Mouse (Mus musculus) gonadal fat pad, adult 2 months (tissue): Measurements from ENCODE around the gene Cd180. TPM values are rescaled to one million over a fixed set of nuclear protein-coding genes. Genes with fewer than 3 reads are reported as not detected.

Source experiments
- DNase-seq: peaks from one replicate; pipeline ENCODE4 v3.0.0-alpha.2; 2012; ENCODE audit warnings: low read depth
- polyA plus RNA-seq: library from polyadenylated mRNA; depleted of rRNA; stranded (reverse); fragments of >200 nt; gene quantifications from 2 replicates; pipeline ENCODE4 v1.2.3, GENCODE M21; 2012

The Cd180 gene
- polyA plus RNA-seq, 1 experiment, result 1.1 TPM

GRCm38 (mm10) chr13:102744481-102745269 lies 51.3 kb downstream of the Cd180 start:
- no peak for DNase-seq

DNA sequence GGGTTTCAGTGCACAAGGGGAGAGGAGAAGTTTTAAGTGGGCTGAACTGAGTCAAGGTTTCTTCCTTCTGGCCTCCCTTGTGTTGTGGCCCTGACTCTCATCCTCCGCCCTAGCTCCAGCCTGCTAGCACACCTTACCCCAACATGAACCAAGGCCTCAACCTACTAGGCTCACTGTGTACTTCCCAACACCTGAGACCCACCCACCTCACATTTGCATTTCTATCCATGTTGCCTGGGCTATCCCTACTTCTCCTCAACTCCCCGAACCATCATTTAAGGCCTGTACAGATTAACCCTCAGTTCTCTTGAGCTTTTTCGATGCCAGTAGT lies 51.9 kb downstream of the Cd180 start:
- no peak for DNase-seq

GRCm38 (mm10) chr13:102745626-102746342 lies 52.4 kb downstream of the Cd180 start:
- DNase-seq, result no peak

GRCm38 (mm10) chr13:102746803-102747561 lies 53.6 kb downstream of the Cd180 start:
- DNase-seq, result no peak

DNA sequence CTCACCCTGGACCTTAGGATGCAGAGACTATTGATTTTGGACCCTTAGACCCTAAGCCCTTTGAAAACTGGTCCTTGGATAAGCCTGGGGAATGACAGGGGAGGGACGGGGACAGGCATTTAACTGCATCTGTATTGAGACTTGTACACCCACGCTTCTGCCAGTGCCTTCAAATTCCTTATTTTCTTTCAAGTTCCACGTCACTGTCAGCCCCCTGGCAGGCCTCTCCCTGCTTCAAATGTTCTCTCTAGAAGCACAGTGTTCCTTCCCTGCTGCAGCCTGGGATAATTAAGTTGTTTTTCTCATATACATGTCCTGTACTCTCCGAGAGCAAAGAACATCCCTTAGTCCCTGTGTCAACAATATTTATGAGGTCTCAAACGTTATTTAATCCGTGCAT lies 55.8 kb downstream of the Cd180 start:
- no peak for DNase-seq

DNA sequence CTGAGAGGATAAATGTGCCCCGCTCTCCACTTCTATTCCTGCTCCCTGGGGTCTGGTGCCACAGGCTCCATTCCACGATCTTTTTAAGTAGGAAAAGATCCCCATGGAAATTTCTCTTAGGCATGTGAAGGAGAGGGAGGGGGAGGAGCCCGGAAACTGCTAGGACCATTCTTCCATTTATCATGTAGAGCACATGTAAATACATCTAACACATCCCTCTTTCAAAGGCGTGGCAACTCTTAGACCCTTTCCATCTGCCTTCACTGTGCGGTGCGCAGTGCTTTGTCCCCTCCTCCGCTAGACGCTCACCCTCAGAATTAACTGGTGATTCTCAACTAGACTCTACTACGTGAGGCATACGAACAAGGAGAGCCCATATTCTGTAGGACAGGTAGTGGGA lies 56.5 kb downstream of the Cd180 start:
- no peak for DNase-seq

DNA sequence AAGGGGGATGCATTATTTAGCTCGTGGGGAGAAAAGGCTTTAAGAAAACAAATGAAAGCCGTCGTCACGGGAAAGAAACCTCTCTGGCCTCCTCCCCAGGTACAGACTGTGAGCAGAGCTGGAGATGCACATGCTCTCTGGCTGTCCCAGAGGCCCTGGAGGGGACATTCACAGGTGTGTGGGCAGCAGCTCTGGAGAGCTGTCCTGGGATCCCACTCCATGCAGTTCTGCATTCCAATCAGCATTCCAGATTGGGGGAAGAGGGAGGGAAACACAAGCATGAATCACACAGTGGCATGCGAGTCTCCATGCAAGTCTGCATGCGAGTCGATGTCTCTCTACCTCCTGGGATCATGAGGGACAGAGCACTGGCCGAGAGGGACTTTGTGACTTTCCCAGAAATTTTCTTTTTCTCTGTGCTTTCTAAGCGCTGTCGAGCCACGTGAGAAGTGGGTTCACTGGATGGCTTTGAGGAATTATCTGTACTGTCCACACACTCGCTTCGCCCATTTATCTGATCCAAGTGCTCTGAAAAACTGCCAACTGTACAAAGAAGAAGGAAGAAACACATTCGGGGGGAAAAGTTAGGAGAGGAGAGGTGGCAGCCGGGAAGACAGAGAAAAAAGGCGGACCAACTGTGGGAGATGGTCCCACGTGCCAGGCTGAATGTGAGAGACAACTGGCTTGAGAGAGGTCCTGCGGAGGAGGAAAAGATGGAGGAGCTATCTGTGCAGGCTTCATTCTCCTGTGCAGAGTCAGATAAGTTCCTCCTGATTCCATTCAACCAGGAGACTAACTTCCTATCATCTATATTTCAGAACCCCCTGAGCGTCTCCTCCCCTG lies 60.6 kb downstream of the Cd180 start:
- DNase-seq, result no peak

DNA sequence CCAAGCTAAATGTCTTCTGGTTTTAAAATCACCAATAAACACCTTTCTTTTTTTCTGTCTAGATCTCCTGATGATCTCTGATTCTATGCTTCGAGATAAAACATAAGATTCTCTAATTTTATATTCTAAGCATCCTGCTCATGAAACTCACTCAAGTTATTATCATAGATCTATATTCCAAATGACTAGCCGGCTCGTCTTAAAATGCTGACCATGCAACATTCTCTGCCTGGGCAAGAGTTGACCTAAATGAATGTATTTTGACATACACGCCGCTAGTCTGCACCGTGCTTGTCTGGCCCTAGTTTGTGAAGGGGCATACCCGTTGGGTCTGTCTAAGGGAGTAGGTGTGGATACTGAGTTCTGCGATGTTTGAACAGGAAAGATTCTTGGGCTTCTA lies 61.8 kb downstream of the Cd180 start:
- DNase-seq, result no peak

GRCm38 (mm10) chr13:102756071-102756470 lies 62.7 kb downstream of the Cd180 start:
- no peak for DNase-seq

- no peak for DNase-seq
These were observed 64.7 kb downstream of the Cd180 start for GRCm38 (mm10) chr13:102758021-102758420.

- DNase-seq, result no peak
These were observed 68.1 kb downstream of the Cd180 start for GRCm38 (mm10) chr13:102761410-102761809.

- DNase-seq, result no peak
These were observed 68.8 kb downstream of the Cd180 start for GRCm38 (mm10) chr13:102762203-102762602.

DNA sequence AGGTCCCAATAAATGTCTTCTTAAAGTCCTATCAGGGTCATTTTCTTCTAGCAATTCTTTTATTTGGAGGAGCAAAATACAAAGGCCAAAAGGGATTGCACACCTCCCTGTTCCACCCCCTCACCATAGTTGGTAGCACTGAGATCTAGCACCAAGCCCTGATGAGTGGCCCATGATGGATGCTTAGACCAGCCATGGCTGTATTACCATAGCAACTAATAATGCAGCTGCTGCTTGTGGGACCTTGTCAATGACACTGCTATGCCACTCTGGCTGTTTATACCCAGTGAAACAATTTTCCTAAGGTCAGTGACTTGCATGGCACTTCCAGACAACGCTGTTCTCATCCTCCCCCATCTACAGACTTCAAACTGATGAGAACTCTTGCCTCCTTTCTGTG lies 70.9 kb downstream of the Cd180 start:
- DNase-seq, result no peak

GRCm38 (mm10) chr13:102765216-102765615 lies 71.9 kb downstream of the Cd180 start:
- DNase-seq, result no peak

GRCm38 (mm10) chr13:102767110-102767509 lies 73.8 kb downstream of the Cd180 start:
- DNase-seq, result no peak

GRCm38 (mm10) chr13:102768512-102768911 lies 75.2 kb downstream of the Cd180 start:
- DNase-seq, result no peak

GRCm38 (mm10) chr13:102770194-102770593 lies 76.8 kb downstream of the Cd180 start:
- DNase-seq, result no peak

DNA sequence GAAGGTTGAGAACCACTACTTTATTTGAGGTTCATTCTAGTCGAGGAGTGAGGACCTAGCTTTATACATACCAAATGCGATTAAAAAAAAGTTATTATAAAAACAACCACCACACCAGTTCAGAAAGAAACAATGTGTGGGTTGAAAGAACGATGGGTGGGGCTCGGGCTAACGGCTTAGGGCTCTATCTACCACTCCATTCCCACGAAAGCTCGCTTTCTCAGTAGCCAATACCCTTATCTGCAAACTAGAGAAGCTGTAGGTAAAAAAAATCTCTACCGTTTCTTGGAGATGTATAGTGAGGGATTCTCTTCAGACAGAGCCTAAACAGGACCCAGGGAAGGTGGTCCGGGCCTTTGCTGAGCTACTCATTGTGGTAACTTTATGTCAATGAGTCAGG lies 79.8 kb downstream of the Cd180 start:
- DNase-seq, result no peak

GRCm38 (mm10) chr13:102774786-102775201 lies 81.4 kb downstream of the Cd180 start:
- no peak for DNase-seq

GRCm38 (mm10) chr13:102775506-102775905 lies 82.1 kb downstream of the Cd180 start:
- DNase-seq, result no peak

GRCm38 (mm10) chr13:102778859-102779258 lies 85.5 kb downstream of the Cd180 start:
- no peak for DNase-seq

- no peak for DNase-seq
These were observed 85.9 kb downstream of the Cd180 start for GRCm38 (mm10) chr13:102779275-102779674.
